Mouse (Mus musculus): Measurements from ENCODE around the gene Kdr. TPM values are rescaled to one million over a fixed set of nuclear protein-coding genes. Genes with fewer than 3 reads are reported as not detected.
"Not testable (repeated sequence)": the region's sequence is repeated elsewhere in the genome, so short reads cannot be mapped to it uniquely, and the experiment has no call there.

Kdr gene
- polyA plus RNA-seq, 1 experiment from 2014 or later = 28.0 TPM

DNA sequence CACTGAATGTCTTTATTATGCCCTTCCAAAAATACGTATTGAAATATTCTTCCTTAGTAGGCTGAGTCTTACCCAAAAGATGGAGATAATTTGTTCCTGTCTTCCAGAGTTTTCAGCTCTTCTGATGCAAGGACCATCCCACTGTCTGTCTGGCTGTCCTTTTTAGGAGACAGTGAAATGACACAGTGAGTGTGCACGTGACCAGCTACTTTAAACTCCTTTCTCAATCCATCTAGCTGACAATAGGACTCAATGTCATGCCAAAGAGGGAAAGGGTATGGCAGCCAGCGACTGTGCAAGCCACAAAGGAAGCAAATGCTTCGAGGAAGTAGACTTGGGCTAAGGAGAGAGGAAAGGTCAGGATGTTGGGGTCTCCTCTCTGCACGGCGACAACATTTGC, 42.0 kb downstream of the Kdr start:
- no peaks in the 10 kb centered on the region; the same call in 1 of the 2 replicates for H3K27me3 ChIP-seq (replicated peaks; ENCODE audit: control insufficient read depth, insufficient read depth, low read length)
- no peak overlapping the region for H3K4me3 ChIP-seq (ENCODE audit: low read depth, low read length)
- no peak overlapping the region for H3K9ac ChIP-seq (ENCODE audit: low read depth, low read length)
- ATAC-seq (replicated peaks; ENCODE audit: low FRiP score) = no peak
- no peak for DNase-seq (ENCODE audit: low spot score)
- H3K4me1 ChIP-seq (replicated peaks; ENCODE audit: control insufficient read depth, insufficient read depth, low read length) = peaks cover 13% of the 10 kb centered on the region
- 64% methylated on average over 6 of the region's 6 CpGs for WGBS
- no peaks in the 10 kb centered on the region for H3K9me3 ChIP-seq (ENCODE audit: control insufficient read depth, low read length)
- no peak overlapping the region for H3K4me2 ChIP-seq
- H3K36me3 ChIP-seq (ENCODE audit: control insufficient read depth, insufficient read depth, low read length) = no peaks in the 10 kb centered on the region
- H3K27ac ChIP-seq (ENCODE audit: low read depth, low read length) = no peak overlapping the region

DNA sequence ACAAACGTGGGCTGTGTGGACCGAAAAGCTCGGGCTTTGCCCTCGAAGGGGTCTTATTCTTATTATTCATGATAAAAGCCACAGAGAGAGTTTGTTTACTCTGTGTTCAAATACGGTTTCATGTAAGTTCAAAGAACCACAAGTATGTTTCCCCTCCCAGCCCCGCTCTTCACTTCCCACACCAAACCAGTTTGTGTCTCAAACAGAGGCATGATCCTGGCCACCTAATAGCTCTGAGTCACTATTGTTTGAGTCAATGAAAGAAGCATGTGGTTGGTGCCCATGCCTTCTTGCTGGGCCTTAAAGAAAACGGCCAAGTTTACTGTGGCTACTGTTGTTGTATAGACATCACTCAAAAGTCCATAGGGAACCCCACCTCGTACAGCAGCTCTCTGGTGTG, 43.0 kb downstream of the Kdr start:
- ATAC-seq (replicated peaks; ENCODE audit: low FRiP score) (no peak), DNase-seq (ENCODE audit: low spot score) (no peak)
- Histone ChIP-seq H3K4me3 (ENCODE audit: low read depth, low read length) (no peak overlapping the region), H3K36me3 (ENCODE audit: control insufficient read depth, insufficient read depth, low read length) (no peaks in the 10 kb centered on the region), H3K4me1 (replicated peaks; ENCODE audit: control insufficient read depth, insufficient read depth, low read length) (peaks cover 19% of the 10 kb centered on the region), H3K27ac (ENCODE audit: low read depth, low read length) (no peak overlapping the region), H3K9ac (ENCODE audit: low read depth, low read length) (no peak overlapping the region), H3K4me2 (no peak overlapping the region), H3K27me3 (replicated peaks; ENCODE audit: control insufficient read depth, insufficient read depth, low read length) (no peaks in the 10 kb centered on the region; the same call in 1 of the 2 replicates), H3K9me3 (ENCODE audit: control insufficient read depth, low read length) (no peaks in the 10 kb centered on the region)
- WGBS = 80% methylated on average over 8 of the region's 8 CpGs

DNA sequence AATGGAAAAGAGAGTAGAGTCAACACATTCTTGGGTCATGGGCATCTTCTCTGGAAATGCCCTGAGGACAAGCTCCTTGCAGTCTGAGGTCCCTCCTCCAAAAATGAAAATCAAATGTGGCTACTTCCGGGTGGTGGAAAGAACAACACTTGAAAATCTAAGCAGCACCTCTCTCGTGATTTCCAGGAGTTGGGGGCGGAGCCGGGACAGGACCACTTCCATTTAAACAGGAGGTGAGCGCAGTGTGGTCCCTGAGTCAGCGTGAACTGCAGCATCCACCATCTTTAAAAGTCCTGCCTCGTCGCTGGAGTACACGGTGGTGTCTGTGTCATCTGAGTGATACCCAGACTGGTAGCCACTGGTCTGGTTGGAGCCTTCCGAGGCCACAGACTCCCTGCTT, 44.1 kb downstream of the Kdr start:
- Histone ChIP-seq H3K36me3 (ENCODE audit: control insufficient read depth, insufficient read depth, low read length) (no peaks in the 10 kb centered on the region), H3K4me2 (no peak overlapping the region), H3K9me3 (ENCODE audit: control insufficient read depth, low read length) (no peaks in the 10 kb centered on the region), H3K4me1 (replicated peaks; ENCODE audit: control insufficient read depth, insufficient read depth, low read length) (peaks cover 26% of the 10 kb centered on the region), H3K27me3 (replicated peaks; ENCODE audit: control insufficient read depth, insufficient read depth, low read length) (no peaks in the 10 kb centered on the region; the same call in 1 of the 2 replicates), H3K27ac (ENCODE audit: low read depth, low read length) (no peak overlapping the region), H3K4me3 (ENCODE audit: low read depth, low read length) (no peak overlapping the region), H3K9ac (ENCODE audit: low read depth, low read length) (no peak overlapping the region)
- DNase-seq (ENCODE audit: low spot score) = no peak
- no peak for ATAC-seq (replicated peaks; ENCODE audit: low FRiP score)
- WGBS = 80% methylated on average over 10 of the region's 10 CpGs

DNA sequence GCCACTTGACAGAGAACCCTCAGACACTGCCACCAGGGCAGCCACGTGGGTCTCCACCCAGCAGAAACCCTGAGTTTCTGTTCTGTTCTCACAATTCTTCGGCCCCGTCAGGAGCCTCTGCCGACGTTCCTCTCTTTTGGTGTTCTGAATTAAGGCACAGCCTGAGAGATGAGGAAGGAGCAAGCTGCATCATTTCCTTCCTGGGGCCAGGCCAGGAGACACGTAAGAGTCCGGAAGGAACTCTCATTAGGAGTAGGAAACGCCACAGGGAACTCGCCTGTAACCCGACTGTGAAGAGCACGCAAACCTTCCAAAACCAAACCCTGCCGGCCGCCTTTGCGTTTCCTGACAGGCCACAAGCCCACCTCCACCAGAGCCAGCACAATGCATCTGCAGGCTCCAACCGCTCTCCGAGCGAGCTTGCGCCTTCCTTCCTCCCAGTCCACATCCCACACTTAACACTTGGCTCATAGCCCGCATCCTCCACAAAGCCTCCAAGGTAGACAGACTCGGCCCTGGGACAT, 44.7 kb downstream of the Kdr start:
- H3K9ac ChIP-seq (ENCODE audit: low read depth, low read length) = 0 out of 2 replicates have a peak overlapping the region, but pooled peaks have one; percentile 20
- 47% methylated on average over 20 of the region's 20 CpGs for WGBS
- no peak for DNase-seq (ENCODE audit: low spot score)
- H3K4me1 ChIP-seq (replicated peaks; ENCODE audit: control insufficient read depth, insufficient read depth, low read length) = peaks cover 26% of the 10 kb centered on the region
- H3K9me3 ChIP-seq (ENCODE audit: control insufficient read depth, low read length) = no peaks in the 10 kb centered on the region
- no peaks in the 10 kb centered on the region; the same call in 1 of the 2 replicates for H3K27me3 ChIP-seq (replicated peaks; ENCODE audit: control insufficient read depth, insufficient read depth, low read length)
- H3K27ac ChIP-seq (ENCODE audit: low read depth, low read length) = no peak overlapping the region
- peak; percentile 49; the same call in 1 of the 2 replicates for ATAC-seq (replicated peaks; ENCODE audit: low FRiP score)
- H3K36me3 ChIP-seq (ENCODE audit: control insufficient read depth, insufficient read depth, low read length) = no peaks in the 10 kb centered on the region
- H3K4me2 ChIP-seq = peak overlapping the region; percentile 53
- H3K4me3 ChIP-seq (ENCODE audit: low read depth, low read length) = no peak overlapping the region

DNA sequence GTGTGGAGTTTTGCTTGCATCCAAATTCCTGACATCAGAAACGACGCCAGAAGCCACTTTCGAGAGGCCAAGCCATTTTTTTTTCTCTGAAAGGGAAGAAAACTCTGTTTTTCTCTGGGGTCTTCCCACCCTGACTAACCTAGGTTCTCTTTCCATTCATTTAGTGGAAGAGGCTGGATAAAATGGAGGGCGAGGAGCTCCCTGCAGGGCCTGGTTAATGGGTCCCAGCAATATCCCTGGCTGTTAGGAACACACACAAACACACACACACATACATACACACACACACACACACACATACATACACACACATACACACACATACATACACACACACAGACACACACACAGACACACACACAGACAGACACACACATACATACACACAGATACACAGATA, 46.8 kb downstream of the Kdr start:
- not testable (repeated sequence) for ATAC-seq (replicated peaks; ENCODE audit: low FRiP score); H3K27me3 ChIP-seq (replicated peaks; ENCODE audit: control insufficient read depth, insufficient read depth, low read length); H3K4me2 ChIP-seq; H3K27ac ChIP-seq (ENCODE audit: low read depth, low read length); H3K36me3 ChIP-seq (ENCODE audit: control insufficient read depth, insufficient read depth, low read length); DNase-seq (ENCODE audit: low spot score); H3K9me3 ChIP-seq (ENCODE audit: control insufficient read depth, low read length); H3K9ac ChIP-seq (ENCODE audit: low read depth, low read length); H3K4me3 ChIP-seq (ENCODE audit: low read depth, low read length)
- H3K4me1 ChIP-seq (replicated peaks; ENCODE audit: control insufficient read depth, insufficient read depth, low read length) = peaks cover 26% of the 10 kb centered on the region
- WGBS = 78% methylated on average over 4 of the region's 4 CpGs

DNA sequence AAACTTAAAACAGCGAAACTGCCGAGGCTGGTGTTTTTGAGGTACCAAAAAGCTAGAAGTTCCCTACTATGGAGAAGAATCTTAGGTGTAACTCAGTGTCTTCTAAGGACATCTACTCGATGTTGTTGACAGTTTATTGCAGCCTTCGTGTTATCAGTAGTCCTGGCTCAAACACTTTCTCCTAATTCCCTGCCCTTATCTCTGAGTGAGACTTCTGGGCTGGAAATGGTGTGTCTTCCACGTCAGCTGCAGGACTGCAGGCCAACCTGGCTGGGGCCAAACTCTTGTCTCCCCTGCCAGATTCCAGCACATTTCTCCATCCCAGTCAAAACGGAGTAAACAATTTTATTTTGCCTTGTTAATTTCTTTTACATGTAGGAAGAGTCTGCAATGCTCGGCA, 48.3 kb downstream of the Kdr start:
- Histone ChIP-seq H3K9ac (ENCODE audit: low read depth, low read length) (no peak overlapping the region), H3K4me2 (no peak overlapping the region), H3K4me3 (ENCODE audit: low read depth, low read length) (no peak overlapping the region), H3K27ac (ENCODE audit: low read depth, low read length) (no peak overlapping the region), H3K36me3 (ENCODE audit: control insufficient read depth, insufficient read depth, low read length) (no peaks in the 10 kb centered on the region), H3K4me1 (replicated peaks; ENCODE audit: control insufficient read depth, insufficient read depth, low read length) (peaks cover 26% of the 10 kb centered on the region), H3K9me3 (ENCODE audit: control insufficient read depth, low read length) (no peaks in the 10 kb centered on the region), H3K27me3 (replicated peaks; ENCODE audit: control insufficient read depth, insufficient read depth, low read length) (no peaks in the 10 kb centered on the region)
- ATAC-seq (replicated peaks; ENCODE audit: low FRiP score) = peak; percentile 58; the same call in 1 of the 2 replicates
- DNase-seq (ENCODE audit: low spot score) = no peak
- WGBS = 33% methylated on average over 7 of the region's 7 CpGs

DNA sequence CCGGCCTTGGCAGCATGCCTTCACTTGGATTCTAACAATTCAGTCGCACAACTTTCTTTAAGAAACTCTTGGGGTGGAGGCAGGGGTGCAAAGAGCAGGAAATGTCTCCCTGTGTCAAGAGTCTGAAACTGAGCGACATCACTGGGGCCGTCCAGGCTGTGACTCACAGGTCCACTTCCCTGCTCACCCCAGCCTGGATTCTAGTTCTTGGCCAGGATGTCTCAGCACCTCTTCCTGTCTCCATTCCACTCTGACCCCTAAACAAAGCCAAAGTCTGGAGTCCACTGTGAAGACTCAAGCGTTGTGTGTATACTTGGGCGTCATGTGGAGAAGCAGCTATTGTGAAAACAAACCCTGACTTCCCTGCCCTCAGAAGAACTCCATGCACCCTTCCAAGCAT, 55.6 kb downstream of the Kdr start:
- Histone ChIP-seq H3K4me2 (no peak overlapping the region), H3K4me3 (ENCODE audit: low read depth, low read length) (no peak overlapping the region), H3K27ac (ENCODE audit: low read depth, low read length) (no peak overlapping the region), H3K36me3 (ENCODE audit: control insufficient read depth, insufficient read depth, low read length) (no peaks in the 10 kb centered on the region), H3K9ac (ENCODE audit: low read depth, low read length) (no peak overlapping the region), H3K27me3 (replicated peaks; ENCODE audit: control insufficient read depth, insufficient read depth, low read length) (no peaks in the 10 kb centered on the region), H3K4me1 (replicated peaks; ENCODE audit: control insufficient read depth, insufficient read depth, low read length) (0 out of 2 replicates have a peak, but pooled peaks cover 2% of the 10 kb centered on the region), H3K9me3 (ENCODE audit: control insufficient read depth, low read length) (no peaks in the 10 kb centered on the region)
- DNase-seq (ENCODE audit: low spot score) (no peak), ATAC-seq (replicated peaks; ENCODE audit: low FRiP score) (0 out of 2 replicates have a peak, but pooled peaks have one; percentile 18)
- WGBS = 64% methylated on average over 6 of the region's 6 CpGs

DNA sequence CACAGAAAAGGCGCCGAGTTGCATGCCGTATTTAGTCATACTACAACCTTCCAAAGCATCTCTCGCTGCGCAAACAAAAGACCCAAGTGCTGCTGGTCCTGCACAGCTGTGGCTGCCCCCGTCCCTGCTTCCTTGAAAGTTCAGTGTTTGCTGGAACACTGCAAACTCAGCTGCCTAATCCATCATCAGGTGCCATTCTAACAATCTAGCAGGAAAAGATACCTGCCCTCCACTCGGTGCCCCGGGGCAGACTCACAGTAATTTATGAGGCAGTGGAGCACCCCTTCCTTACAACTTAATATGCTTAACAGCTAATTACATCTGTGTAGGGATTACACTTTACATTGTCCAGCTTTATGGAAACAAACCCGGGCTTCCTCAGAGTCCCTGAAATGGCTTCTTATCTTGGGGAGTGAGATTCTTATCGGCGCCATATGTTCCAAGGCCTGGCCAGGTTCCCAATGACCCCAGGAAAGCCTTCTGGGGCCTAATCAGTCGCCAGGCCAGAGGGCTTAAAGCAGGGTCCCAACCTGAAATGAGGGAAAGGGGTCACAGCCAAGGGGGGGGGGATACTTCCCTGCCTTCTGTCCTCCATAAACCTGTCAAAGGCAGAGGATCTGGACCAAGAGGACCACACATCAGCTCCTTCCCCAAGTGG, 56.4 kb downstream of the Kdr start:
- Histone ChIP-seq H3K4me1 (replicated peaks; ENCODE audit: control insufficient read depth, insufficient read depth, low read length) (0 out of 2 replicates have a peak, but pooled peaks cover 2% of the 10 kb centered on the region), H3K4me2 (no peak overlapping the region), H3K9me3 (ENCODE audit: control insufficient read depth, low read length) (no peaks in the 10 kb centered on the region), H3K27ac (ENCODE audit: low read depth, low read length) (no peak overlapping the region), H3K27me3 (replicated peaks; ENCODE audit: control insufficient read depth, insufficient read depth, low read length) (no peaks in the 10 kb centered on the region), H3K36me3 (ENCODE audit: control insufficient read depth, insufficient read depth, low read length) (no peaks in the 10 kb centered on the region), H3K9ac (ENCODE audit: low read depth, low read length) (no peak overlapping the region), H3K4me3 (ENCODE audit: low read depth, low read length) (no peak overlapping the region)
- WGBS = 42% methylated on average over 12 of the region's 12 CpGs
- DNase-seq (ENCODE audit: low spot score) = no peak
- no peak for ATAC-seq (replicated peaks; ENCODE audit: low FRiP score)

DNA sequence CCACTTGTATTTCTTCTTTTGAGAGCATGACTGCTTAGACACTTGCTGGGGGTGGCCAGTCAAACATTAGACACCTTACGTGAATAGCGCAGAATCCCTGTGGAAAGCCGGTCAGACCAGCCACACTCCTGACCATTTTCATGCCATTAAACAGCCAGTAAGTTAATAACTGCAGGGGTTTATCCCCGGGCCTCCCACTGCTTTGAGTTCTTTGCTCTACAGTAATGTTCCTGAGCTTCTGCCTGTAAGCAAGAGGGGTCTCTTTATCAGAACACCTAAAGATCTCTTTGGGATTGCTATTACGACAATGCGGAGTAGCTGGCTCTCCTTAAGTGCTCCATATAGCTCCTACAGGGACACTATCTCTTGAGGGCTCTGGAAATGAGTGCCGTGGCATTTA, 58.7 kb downstream of the Kdr start:
- no peaks in the 10 kb centered on the region for H3K36me3 ChIP-seq (ENCODE audit: control insufficient read depth, insufficient read depth, low read length)
- no peak overlapping the region for H3K9ac ChIP-seq (ENCODE audit: low read depth, low read length)
- no peaks in the 10 kb centered on the region for H3K27me3 ChIP-seq (replicated peaks; ENCODE audit: control insufficient read depth, insufficient read depth, low read length)
- H3K4me2 ChIP-seq = no peak overlapping the region
- WGBS = 74% methylated on average over 7 of the region's 7 CpGs
- no peaks in the 10 kb centered on the region for H3K9me3 ChIP-seq (ENCODE audit: control insufficient read depth, low read length)
- no peak overlapping the region for H3K27ac ChIP-seq (ENCODE audit: low read depth, low read length)
- ATAC-seq (replicated peaks; ENCODE audit: low FRiP score) (no peak), DNase-seq (ENCODE audit: low spot score) (no peak)
- H3K4me1 ChIP-seq (replicated peaks; ENCODE audit: control insufficient read depth, insufficient read depth, low read length) = 0 out of 2 replicates have a peak, but pooled peaks cover 2% of the 10 kb centered on the region
- H3K4me3 ChIP-seq (ENCODE audit: low read depth, low read length) = no peak overlapping the region
